Mouse (Mus musculus) heart, postnatal 0 days (tissue): ENCODE results near the gene Sdk2.

Experiments
- CTCF ChIP-seq: IDR thresholded peaks from 2 replicates; pipeline ENCODE4 v1.5.1; 2016; ENCODE audit warnings: antibody characterized with exemption, control low read depth, low read depth
- EP300 ChIP-seq: IDR thresholded peaks from 2 replicates; pipeline ENCODE4 v1.6.1; 2016; ENCODE audit warnings: antibody characterized with exemption, low read depth

- TF ChIP-seq CTCF = no peak
- TF ChIP-seq EP300 = no peak
Measured at GRCm38 (mm10) chr11:114051361-114051760, 15.5 kb downstream of the Sdk2 start.
